Mouse (Mus musculus) stomach, postnatal 0 days (tissue): ENCODE data around the gene Cdk8.

Experiments used
- CTCF ChIP-seq: IDR thresholded peaks from 2 replicates; pipeline ENCODE4 v1.5.1; 2016; ENCODE audit warnings: antibody characterized with exemption, low read depth, mild to moderate bottlenecking, moderate library complexity
- EP300 ChIP-seq: optimal IDR thresholded peaks from 2 replicates; pipeline ENCODE3; 2016; ENCODE audit warnings: antibody characterized with exemption

GRCm38 (mm10) chr5:146288048-146288501 is 57.0 kb downstream of the Cdk8 start:
- no peak for TF ChIP-seq CTCF
- TF ChIP-seq EP300: no peak
